Mouse (Mus musculus) olfactory bulb, adult 2 months (tissue): ENCODE measurements at regions not wholly inside any gene's neighbourhood (a gene's known extent, or its start where the extent isn't known, plus 50 kb on each side); places are given as distances from the start of the nearest gene placed in this dataset.

ENCODE experiments used
- H3K27ac ChIP-seq: fragments of 200-500 bp; 2 replicates; pipeline ENCODE4 v1.5.1; 2012; ENCODE audit warnings: low read depth, low read length; ENCODE audit not compliant: insufficient read depth
- H3K4me1 ChIP-seq: fragments of 200-500 bp; 2 replicates; pipeline ENCODE4 v1.6.1; 2012; ENCODE audit warnings: low read length; ENCODE audit not compliant: control insufficient read depth, insufficient read depth
- H3K4me3 ChIP-seq: fragments of 200-500 bp; 2 replicates; pipeline ENCODE4 v1.5.1; 2012; ENCODE audit warnings: mild to moderate bottlenecking, low read depth, low read length, moderate library complexity; ENCODE audit not compliant: insufficient read depth
- CTCF ChIP-seq: fragments of 200-500 bp; IDR thresholded peaks from 2 replicates; pipeline ENCODE4 v1.5.1; 2012; ENCODE audit warnings: low read depth, mild to moderate bottlenecking, low read length, moderate library complexity; ENCODE audit not compliant: insufficient read depth
- POLR2A ChIP-seq: fragments of 200-500 bp; IDR thresholded peaks from 2 replicates; pipeline ENCODE4 v1.6.1; 2012; ENCODE audit warnings: mild to moderate bottlenecking, low read depth, low read length, moderate library complexity; ENCODE audit not compliant: insufficient read depth
- WGBS: fragments of 180-500 bp; shearing (Covaris S2); methylation state at CpG from one replicate; pipeline ENCODE4 v1.1.7; 2018; 5-methylcytosine and 5-hydroxymethylcytosine counted together

DNA sequence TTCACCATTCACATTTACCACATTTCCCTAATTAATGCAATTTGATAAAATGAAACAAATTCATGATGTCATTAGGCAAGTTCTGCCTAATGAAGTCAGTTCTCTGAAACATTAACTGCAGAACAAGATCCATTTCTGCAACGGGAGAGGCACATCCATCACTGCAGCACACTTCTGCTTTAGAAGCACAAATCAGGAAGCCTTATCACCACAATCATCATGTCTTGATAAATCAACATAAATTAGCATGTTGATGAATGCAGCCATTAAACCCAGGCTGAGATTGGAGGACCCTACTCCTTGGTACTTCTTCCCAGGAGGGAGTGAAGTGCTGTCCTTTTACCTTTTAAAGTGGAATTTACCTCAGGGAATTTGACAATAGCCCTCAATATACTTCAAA lies 1195.4 kb downstream of the Defb40 start:
- 41% methylated on average over 1 of the region's 1 CpGs for WGBS
- H3K4me1 ChIP-seq = no peaks in the 10 kb centered on the region
- TF ChIP-seq CTCF (no peak), POLR2A (no peak)
- H3K4me3 ChIP-seq = no peak overlapping the region
- H3K27ac ChIP-seq = no peak overlapping the region

DNA sequence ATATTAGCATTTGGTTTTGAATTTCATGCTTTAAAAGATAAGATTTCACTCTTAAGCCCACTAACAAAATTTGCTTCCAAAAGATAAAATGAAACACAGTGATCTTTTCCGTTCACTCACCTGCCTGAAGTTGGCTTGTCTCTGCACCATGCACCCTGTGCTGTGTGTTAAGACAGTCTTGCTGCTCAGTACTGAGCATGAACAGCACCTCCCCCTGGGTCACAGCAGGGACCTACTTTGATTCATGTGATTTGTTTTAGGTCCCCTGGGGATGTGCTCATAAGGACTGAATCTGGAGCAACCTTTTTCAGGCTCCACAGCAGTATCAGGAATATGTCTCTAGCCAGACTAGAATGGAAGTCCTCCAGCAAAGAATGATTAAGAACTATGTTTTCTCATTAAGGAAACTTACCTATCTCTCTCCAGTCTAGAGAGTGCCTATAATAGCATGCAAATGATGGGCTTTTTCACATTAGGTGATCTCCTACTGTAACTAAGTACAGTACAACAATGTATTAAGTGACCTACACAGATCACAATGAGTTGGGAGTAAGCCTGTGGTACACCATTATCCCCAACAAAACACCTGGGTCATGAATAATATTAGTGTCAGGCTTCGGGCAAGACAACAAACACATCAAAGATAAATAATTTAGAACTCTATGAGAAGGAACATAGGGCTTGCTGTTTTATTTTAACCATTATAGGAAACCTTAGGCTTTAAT lies 1196.3 kb downstream of the Defb40 start:
- H3K4me1 ChIP-seq = no peaks in the 10 kb centered on the region
- no peak overlapping the region for H3K27ac ChIP-seq
- no peak overlapping the region for H3K4me3 ChIP-seq
- no peak for TF ChIP-seq POLR2A
- TF ChIP-seq CTCF = no peak
- WGBS = 80% methylated on average over 2 of the region's 2 CpGs

- 68% methylated on average over 3 of the region's 3 CpGs for WGBS
These were observed 1202.6 kb downstream of the Defb40 start for GRCm38 (mm10) chr8:17775411-17775810.

GRCm38 (mm10) chr8:17773311-17773710 lies 1204.7 kb downstream of the Defb40 start:
- WGBS = 96% methylated on average over 1 of the region's 1 CpGs
- no peak overlapping the region for H3K27ac ChIP-seq
- TF ChIP-seq POLR2A (no peak), CTCF (no peak)
- H3K4me3 ChIP-seq = no peak overlapping the region
- no peaks in the 10 kb centered on the region for H3K4me1 ChIP-seq

More at GRCm38 (mm10) chr8:17775411-17775810, 1202.6 kb downstream of the Defb40 start:
- H3K27ac ChIP-seq = no peak overlapping the region
- no peak overlapping the region for H3K4me3 ChIP-seq
- TF ChIP-seq POLR2A (no peak), CTCF (no peak)
- H3K4me1 ChIP-seq = no peaks in the 10 kb centered on the region

- H3K27ac ChIP-seq = no peak overlapping the region
- WGBS = 97% methylated on average over 5 of the region's 5 CpGs
- no peak for TF ChIP-seq CTCF
- no peak for TF ChIP-seq POLR2A
- no peak overlapping the region for H3K4me3 ChIP-seq
- no peaks in the 10 kb centered on the region for H3K4me1 ChIP-seq
These were observed 1210.5 kb downstream of the Defb40 start for GRCm38 (mm10) chr8:17767441-17768007.

DNA sequence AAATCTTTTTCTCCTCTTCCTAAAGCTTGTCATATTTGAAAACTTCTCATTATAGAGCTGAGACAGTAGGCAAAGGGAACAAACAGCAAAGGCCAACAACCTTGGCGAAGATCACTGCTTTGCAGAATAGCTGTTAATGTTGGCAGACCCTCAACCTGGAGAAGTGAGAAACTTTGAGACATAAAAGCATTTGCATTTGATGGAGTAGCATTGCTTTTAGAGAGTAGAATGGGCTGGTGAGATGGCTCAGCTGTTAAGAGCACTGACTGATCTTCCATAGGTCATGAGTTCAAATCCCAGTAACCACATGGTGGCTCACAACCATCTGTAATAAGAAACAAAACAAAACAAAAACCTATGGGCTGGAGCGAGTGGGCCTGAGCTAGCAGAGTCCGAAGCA lies 1253.4 kb downstream of the Defb40 start:
- TF ChIP-seq CTCF (no peak), POLR2A (no peak)

DNA sequence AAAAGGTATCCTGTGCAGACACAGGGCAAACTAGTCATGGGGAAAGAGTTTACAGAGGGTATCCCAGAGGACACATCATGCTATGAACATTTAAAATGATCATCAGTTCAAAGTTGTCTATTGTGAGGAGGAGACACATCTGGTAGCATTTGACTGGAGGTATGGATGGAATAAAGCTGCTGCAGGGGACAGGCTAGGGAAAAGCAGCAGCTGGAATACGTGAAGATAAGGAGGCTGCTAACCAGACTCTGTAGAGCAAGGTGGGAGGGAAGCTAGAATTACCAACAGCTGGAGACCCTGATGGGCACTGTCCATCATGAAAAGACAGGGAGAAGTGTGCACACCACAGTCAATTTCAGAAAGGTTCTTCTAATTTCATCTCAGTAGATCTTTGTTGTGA lies 1268.9 kb downstream of the Defb40 start:
- WGBS = 76% methylated on average over 1 of the region's 1 CpGs

More for the DNA sequence above, 1253.4 kb downstream of the Defb40 start:
- WGBS = 91% methylated on average over 3 of the region's 3 CpGs
- no peaks in the 10 kb centered on the region for H3K4me1 ChIP-seq
- H3K4me3 ChIP-seq = no peak overlapping the region
- no peak overlapping the region for H3K27ac ChIP-seq

GRCm38 (mm10) chr8:17708409-17708808 lies 1269.6 kb downstream of the Defb40 start:
- H3K27ac ChIP-seq = no peak overlapping the region
- H3K4me1 ChIP-seq = no peaks in the 10 kb centered on the region
- 89% methylated on average over 4 of the region's 4 CpGs for WGBS
- H3K4me3 ChIP-seq = no peak overlapping the region
- TF ChIP-seq POLR2A (no peak), CTCF (no peak)

More for the DNA sequence above, 1268.9 kb downstream of the Defb40 start:
- Histone ChIP-seq H3K4me1 (no peaks in the 10 kb centered on the region), H3K4me3 (no peak overlapping the region), H3K27ac (no peak overlapping the region)
- no peak for TF ChIP-seq CTCF
- no peak for TF ChIP-seq POLR2A

DNA sequence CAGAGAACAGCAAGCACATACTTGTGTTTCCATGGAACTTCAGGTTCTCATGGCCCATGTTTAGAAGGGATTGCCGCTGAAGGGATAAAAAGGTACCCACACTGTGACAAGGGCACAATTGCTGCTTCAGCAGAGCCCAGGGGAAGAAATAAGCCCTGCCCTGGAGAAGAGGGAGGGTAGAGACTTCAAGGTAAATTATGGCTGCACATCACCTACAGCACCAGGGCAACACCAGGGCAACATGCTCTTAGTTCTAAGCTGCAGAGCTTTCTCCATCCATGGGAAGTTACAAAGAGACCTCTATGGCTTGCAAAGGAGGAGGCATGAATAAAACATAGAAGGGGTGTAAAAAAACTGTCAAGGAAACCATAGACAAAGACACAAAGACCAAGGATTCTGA lies 1273.8 kb downstream of the Defb40 start:
- Histone ChIP-seq H3K4me1 (no peaks in the 10 kb centered on the region), H3K4me3 (no peak overlapping the region), H3K27ac (no peak overlapping the region)
- 65% methylated on average over 1 of the region's 1 CpGs for WGBS
- TF ChIP-seq CTCF (no peak), POLR2A (no peak)
